Mouse (Mus musculus): ENCODE data around the gene Agmat. TPM values are rescaled to one million over a fixed set of nuclear protein-coding genes. Genes with fewer than 3 reads are reported as not detected.

Gene Agmat
- polyA plus RNA-seq, 1 experiment from 2014 or later = 1.4 TPM

DNA sequence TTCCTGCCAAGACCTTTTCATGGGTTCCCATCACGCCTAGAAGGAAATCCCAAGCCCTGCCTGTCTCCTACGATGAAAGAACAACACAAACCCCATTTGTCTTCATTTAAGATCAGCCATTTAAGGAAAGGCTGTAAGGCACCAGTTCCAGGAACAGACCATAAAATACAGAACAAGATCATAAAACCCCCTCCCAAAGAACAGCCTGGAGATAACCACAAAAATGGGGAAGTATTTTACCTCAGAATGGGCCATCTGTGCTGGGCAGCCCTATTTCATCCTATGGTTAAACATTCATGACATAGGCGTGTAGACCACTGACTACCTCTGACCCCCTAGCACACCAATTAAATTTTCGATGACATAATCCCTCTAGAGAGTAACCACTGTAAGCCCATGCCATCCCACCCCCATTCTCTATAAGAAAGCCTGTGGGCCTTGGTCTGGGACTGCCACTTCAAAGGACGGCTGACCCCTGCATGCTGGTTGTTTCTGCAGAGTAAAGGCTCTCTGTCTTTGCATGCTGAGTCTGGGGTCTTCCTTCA, 32.8 kb upstream of the Agmat start:
- Histone ChIP-seq H3K4me1 (replicated peaks; ENCODE audit: insufficient read depth, low read length) (peaks cover 17% of the 10 kb centered on the region), H3K4me3 (replicated peaks; ENCODE audit: low read depth, low read length) (no peak overlapping the region), H3K27me3 (ENCODE audit: insufficient read depth, low read length) (no peaks in the 10 kb centered on the region), H3K4me2 (ENCODE audit: low read length) (no peak overlapping the region), H3K9me3 (replicated peaks; ENCODE audit: low read length) (no peaks in the 10 kb centered on the region), H3K36me3 (ENCODE audit: insufficient read depth, low read length) (peaks cover 13% of the 10 kb centered on the region; the same call in 1 of the 2 replicates), H3K27ac (no peak overlapping the region), H3K9ac (ENCODE audit: low read depth, low read length) (no peak overlapping the region)
- no peak for TF ChIP-seq CTCF (IDR thresholded peaks at IDR 0.05; ENCODE audit: low read depth)
- ATAC-seq (replicated peaks; ENCODE audit: low FRiP score, low read depth) = no peak
- 41% methylated on average over 5 of the region's 5 CpGs for WGBS
- no peak for DNase-seq (ENCODE audit: low spot score)

DNA sequence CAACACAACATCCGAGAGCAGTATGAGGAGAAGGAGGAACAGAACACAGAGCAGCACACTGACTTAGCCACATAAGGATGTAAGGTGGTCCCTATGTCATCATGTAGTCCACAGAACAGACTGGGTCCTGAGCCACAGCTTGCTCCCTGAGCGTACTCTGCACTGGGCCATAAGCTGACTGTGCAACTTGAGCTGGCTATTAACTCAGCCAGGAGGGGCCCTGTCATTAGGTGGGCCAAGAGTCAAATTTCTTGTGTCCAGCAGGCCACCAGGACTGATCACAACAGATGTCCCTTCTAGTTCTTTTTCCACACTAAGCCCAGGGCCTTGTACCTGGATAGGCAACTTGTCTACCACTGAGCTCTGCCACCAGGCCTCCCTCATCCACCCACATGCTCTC, 31.4 kb upstream of the Agmat start:
- H3K4me1 ChIP-seq (replicated peaks; ENCODE audit: insufficient read depth, low read length) = peaks cover 17% of the 10 kb centered on the region
- H3K27ac ChIP-seq = peak overlapping the region; percentile 63
- H3K27me3 ChIP-seq (ENCODE audit: insufficient read depth, low read length) = no peaks in the 10 kb centered on the region
- H3K4me2 ChIP-seq (ENCODE audit: low read length) = no peak overlapping the region
- no peak overlapping the region for H3K9ac ChIP-seq (ENCODE audit: low read depth, low read length)
- no peaks in the 10 kb centered on the region for H3K9me3 ChIP-seq (replicated peaks; ENCODE audit: low read length)
- DNase-seq (ENCODE audit: low spot score) (peak; percentile 61), ATAC-seq (replicated peaks; ENCODE audit: low FRiP score, low read depth) (peak; percentile 82; the same call in 1 of the 2 replicates)
- H3K36me3 ChIP-seq (ENCODE audit: insufficient read depth, low read length) = peaks cover 12% of the 10 kb centered on the region; the same call in 1 of the 2 replicates
- no peak overlapping the region for H3K4me3 ChIP-seq (replicated peaks; ENCODE audit: low read depth, low read length)
- no peak for TF ChIP-seq CTCF (IDR thresholded peaks at IDR 0.05; ENCODE audit: low read depth)
- WGBS = 29% methylated on average over 2 of the region's 2 CpGs

DNA sequence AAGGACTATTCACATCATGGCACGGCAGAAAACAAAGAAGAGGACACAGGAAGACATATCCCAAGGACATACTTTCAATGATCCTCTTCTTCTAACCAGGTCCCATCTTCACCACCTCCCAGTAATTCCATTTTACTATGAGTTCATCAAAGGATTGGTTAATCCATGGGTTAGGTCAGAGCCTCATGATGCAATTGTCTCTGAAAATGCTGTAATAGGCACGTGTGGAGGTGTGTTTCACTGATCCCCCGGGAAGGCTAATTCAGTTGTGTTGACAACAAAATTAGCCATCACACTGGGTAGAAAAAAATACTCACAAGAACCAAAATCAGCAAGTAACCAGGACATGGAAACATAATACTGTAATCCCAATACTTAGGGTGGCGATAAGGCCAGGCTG, 28.8 kb upstream of the Agmat start:
- peaks cover 34% of the 10 kb centered on the region for H3K4me1 ChIP-seq (replicated peaks; ENCODE audit: insufficient read depth, low read length)
- no peak overlapping the region for H3K4me2 ChIP-seq (ENCODE audit: low read length)
- WGBS = 82% methylated on average over 4 of the region's 4 CpGs
- TF ChIP-seq CTCF (IDR thresholded peaks at IDR 0.05; ENCODE audit: low read depth) = no peak
- H3K4me3 ChIP-seq (replicated peaks; ENCODE audit: low read depth, low read length) = no peak overlapping the region
- no peaks in the 10 kb centered on the region for H3K9me3 ChIP-seq (replicated peaks; ENCODE audit: low read length)
- no peak for ATAC-seq (replicated peaks; ENCODE audit: low FRiP score, low read depth)
- DNase-seq (ENCODE audit: low spot score) = no peak
- H3K27ac ChIP-seq = no peak overlapping the region
- H3K36me3 ChIP-seq (ENCODE audit: insufficient read depth, low read length) = peaks cover 6% of the 10 kb centered on the region; the same call in 1 of the 2 replicates
- no peak overlapping the region for H3K9ac ChIP-seq (ENCODE audit: low read depth, low read length)
- no peaks in the 10 kb centered on the region for H3K27me3 ChIP-seq (ENCODE audit: insufficient read depth, low read length)

DNA sequence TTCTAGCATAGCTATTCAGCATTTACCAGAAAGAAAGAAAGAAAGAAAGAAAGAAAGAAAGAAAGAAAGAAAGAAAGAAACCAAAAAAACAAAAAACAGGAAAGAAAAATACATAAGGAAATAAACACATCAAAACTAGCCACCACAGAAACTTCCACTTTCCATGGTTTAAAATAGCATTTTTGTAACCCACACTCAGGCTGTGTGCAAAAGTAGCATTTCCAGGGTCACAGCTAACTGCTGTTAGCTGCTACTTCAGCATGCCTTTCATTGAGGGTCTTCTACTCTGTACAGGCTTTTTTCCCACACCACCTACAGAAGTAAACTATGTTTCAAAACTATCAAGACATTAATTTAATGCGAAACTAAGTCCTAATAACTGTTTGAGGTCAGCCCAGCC, 27.2 kb upstream of the Agmat start:
- no peaks in the 10 kb centered on the region for H3K9me3 ChIP-seq (replicated peaks; ENCODE audit: low read length)
- no peak overlapping the region for H3K27ac ChIP-seq
- H3K36me3 ChIP-seq (ENCODE audit: insufficient read depth, low read length) = no peaks in the 10 kb centered on the region
- DNase-seq (ENCODE audit: low spot score) (no peak), ATAC-seq (replicated peaks; ENCODE audit: low FRiP score, low read depth) (no peak)
- peaks cover 32% of the 10 kb centered on the region for H3K4me1 ChIP-seq (replicated peaks; ENCODE audit: insufficient read depth, low read length)
- H3K27me3 ChIP-seq (ENCODE audit: insufficient read depth, low read length) = no peaks in the 10 kb centered on the region
- no peak overlapping the region for H3K4me3 ChIP-seq (replicated peaks; ENCODE audit: low read depth, low read length)
- WGBS = 93% methylated on average over 1 of the region's 1 CpGs
- H3K4me2 ChIP-seq (ENCODE audit: low read length) = no peak overlapping the region
- TF ChIP-seq CTCF (IDR thresholded peaks at IDR 0.05; ENCODE audit: low read depth) = no peak
- H3K9ac ChIP-seq (ENCODE audit: low read depth, low read length) = no peak overlapping the region

DNA sequence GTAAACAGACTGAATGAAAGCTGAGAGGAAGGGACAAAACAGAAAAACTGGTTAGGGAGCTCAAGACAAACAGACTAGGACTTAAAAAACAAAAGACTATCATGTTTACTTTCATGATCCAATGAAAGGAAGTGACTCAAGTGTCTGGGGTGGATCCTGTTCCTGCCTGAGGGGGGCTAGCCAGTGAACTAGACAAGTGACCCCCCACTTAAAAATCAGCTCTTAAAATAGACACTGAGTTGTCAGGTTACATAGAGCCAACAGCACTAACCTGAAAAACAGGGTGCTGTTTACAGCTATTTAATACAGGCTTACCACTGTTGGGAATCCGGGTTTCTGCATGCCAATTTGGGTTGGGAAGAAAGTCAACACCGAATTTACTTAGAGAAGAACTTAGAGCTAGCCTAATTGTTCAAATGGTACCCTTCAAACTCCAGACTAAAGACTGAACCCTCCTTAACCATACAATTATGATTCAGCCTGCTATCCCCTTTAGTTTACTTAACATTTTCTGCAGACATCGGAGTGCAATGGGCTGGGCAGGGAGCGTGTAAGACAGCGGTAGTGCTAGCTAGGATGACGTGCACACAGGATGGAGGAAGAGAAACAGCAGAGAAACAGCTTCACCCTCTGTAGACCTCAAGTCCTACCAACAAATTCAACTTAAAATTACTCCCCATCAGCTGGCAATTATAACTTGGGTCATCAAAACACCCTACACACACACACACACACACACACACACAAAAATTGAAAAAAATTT, 25.5 kb upstream of the Agmat start:
- no peak for TF ChIP-seq CTCF (IDR thresholded peaks at IDR 0.05; ENCODE audit: low read depth)
- no peak for ATAC-seq (replicated peaks; ENCODE audit: low FRiP score, low read depth)
- peaks cover 23% of the 10 kb centered on the region; the same call in 1 of the 2 replicates for H3K4me1 ChIP-seq (replicated peaks; ENCODE audit: insufficient read depth, low read length)
- peak; percentile 42 for DNase-seq (ENCODE audit: low spot score)
- 40% methylated on average over 6 of the region's 6 CpGs for WGBS
- peak overlapping the region; percentile 42; the same call in 1 of the 2 replicates for H3K27ac ChIP-seq
- no peaks in the 10 kb centered on the region for H3K9me3 ChIP-seq (replicated peaks; ENCODE audit: low read length)
- no peaks in the 10 kb centered on the region for H3K27me3 ChIP-seq (ENCODE audit: insufficient read depth, low read length)
- H3K4me3 ChIP-seq (replicated peaks; ENCODE audit: low read depth, low read length) = 0 out of 2 replicates have a peak overlapping the region, but pooled peaks have one; percentile 79
- peak overlapping the region; percentile 96 for H3K4me2 ChIP-seq (ENCODE audit: low read length)
- H3K9ac ChIP-seq (ENCODE audit: low read depth, low read length) = no peak overlapping the region
- H3K36me3 ChIP-seq (ENCODE audit: insufficient read depth, low read length) = no peaks in the 10 kb centered on the region

DNA sequence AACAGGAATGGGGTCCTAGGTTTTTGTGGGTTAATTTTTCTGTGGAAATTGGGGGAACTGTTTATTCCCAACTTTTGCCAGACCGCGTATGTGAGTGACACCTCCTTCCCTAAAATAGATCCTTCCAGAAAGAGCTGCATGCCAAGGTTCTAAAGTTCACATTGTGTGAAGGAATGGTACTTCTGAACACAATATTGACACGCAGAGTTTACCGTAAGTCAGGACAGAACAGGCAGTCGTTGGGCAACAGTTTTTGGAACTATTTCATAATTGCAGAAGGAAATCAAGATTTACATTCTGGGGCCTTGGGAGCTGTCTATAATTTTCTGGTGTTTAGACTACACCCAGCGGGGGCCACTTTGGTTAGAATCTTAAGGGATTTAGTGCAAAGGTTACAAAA, 24.5 kb upstream of the Agmat start:
- no peaks in the 10 kb centered on the region for H3K9me3 ChIP-seq (replicated peaks; ENCODE audit: low read length)
- H3K36me3 ChIP-seq (ENCODE audit: insufficient read depth, low read length) = no peaks in the 10 kb centered on the region
- no peaks in the 10 kb centered on the region for H3K27me3 ChIP-seq (ENCODE audit: insufficient read depth, low read length)
- peak overlapping the region; percentile 86; the same call in 1 of the 2 replicates for H3K9ac ChIP-seq (ENCODE audit: low read depth, low read length)
- H3K4me2 ChIP-seq (ENCODE audit: low read length) = peak overlapping the region; percentile 96
- DNase-seq (ENCODE audit: low spot score) (no peak), ATAC-seq (replicated peaks; ENCODE audit: low FRiP score, low read depth) (no peak)
- peaks cover 23% of the 10 kb centered on the region; the same call in 1 of the 2 replicates for H3K4me1 ChIP-seq (replicated peaks; ENCODE audit: insufficient read depth, low read length)
- H3K4me3 ChIP-seq (replicated peaks; ENCODE audit: low read depth, low read length) = peak overlapping the region; percentile 79
- no peak for TF ChIP-seq CTCF (IDR thresholded peaks at IDR 0.05; ENCODE audit: low read depth)
- H3K27ac ChIP-seq = no peak overlapping the region
- WGBS = 44% methylated on average over 6 of the region's 6 CpGs
